Mouse (Mus musculus) urinary bladder, postnatal 25 days (tissue): ENCODE data around the gene Bspry.
"Not testable (repeated sequence)": the region's sequence is repeated elsewhere in the genome, so short reads cannot be mapped to it uniquely, and the experiment has no call there.

Experiments used
- DNase-seq: peaks from one replicate; pipeline ENCODE4 v3.0.0; 2022; ENCODE audit warnings: low spot score

The Bspry gene

DNA sequence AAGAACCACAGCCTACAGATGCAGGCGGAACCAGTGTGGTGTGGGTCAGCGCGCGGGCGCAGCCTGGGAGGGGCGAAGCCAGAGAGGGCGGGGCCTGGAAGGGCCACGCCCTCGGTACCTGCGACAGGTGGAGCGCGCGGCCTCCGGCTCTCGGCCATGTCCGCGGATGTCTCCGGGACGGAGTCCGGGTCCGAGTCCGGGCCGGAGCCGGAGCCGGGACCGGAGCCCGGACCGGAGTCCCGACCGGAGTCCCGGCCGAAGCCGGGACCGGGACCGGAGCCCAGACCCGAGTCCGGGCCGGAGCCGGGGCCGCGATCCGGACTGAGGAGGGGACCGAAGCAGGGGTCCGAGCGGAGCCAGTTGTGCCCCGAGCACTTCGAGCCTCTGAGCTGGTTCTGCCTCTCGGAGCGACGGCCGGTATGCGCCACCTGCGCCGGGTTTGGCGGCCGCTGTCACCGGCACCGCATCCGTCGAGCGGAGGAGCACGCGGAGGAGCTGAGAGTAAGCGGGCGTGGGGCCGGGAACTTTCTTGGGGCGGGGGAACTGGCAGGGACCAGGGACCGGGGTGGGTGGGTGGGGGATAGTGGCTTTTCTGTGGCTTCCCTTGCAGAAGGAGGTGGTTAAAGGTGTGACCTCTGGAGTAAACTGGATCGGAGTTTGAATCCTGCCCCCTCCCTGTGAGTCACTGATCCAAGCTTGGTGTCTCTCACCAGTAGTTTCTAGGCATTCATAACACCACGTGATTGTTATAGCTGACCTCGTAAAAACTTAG is at the start of gene Bspry:
Gene Bspry, plus strand, starts transcription at position 117 of the 772 bp plus-strand sequence.
- peak; percentile 64 for DNase-seq

GRCm38 (mm10) chr4:62430678-62431077 is 49.2 kb upstream of the Bspry start:
- DNase-seq: no peak

DNA sequence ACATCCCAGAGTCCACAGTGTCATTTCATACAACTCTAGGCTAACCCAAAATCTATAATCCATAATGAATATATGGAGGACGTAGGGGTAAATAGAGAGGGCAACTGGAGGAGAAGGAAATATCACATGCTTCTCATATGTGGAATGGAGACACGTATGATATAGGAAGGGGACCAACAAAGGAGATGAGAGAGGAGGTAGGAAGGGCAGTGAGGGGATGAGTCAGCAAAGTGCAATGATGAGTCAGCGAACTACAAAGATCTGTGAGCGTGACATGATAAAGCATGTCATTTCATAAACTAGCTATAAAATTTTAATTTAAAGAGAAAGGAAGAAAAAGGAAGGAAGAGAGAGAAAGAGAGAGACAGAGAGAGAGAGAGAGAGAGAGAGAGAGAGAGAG is 48.3 kb upstream of the Bspry start:
- no peak for DNase-seq

DNA sequence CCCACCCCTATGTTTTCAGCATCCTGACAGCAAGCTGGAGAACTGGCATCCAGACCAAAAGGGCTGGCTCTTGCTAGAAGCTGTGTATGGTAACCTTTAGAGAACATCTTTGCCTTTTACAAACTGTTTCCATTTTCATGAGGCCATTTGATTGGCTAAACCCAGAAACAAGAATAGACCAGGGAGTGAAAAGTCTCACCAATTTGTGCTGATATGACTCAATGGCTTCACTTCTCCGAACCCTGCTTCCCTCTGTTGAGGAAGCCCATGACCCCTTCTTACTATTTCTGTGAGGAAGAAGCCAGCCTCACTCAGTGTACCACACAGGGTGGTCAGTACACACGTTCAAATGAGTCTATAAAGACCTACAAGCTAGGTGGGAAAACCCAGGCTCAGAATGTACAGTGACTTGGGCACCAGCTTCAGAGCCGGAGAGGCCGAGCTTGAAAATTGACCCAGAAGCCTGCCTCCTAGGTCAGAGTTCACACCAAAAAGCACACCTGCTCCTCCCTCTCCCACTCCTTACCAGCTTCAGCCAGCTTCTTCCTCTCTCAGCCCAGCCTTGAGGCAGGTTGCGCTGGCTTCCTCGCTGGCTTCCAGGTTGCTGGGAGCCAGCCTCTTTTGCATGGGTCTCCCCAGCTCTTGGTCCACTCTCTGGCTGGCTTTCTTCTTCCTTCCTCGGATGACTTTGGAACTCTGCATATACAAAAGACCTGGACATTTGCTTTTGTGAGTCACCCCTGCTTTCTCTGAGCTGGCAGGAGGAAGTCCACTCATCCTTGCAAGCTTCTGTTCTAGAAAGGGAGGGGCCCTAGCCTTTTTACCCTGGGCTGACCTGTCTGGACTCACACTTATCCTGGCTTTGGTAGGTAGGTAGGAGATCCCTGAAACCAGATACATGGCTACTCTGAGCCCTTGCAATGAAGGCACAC is 45.6 kb upstream of the Bspry start:
- no peak for DNase-seq

- no peak for DNase-seq
Measured at GRCm38 (mm10) chr4:62435081-62435480, 44.8 kb upstream of the Bspry start, which contains the start of gene Rnf183. Gene Rnf183, minus strand, starts transcription at chr4:62435252.

- no peak for DNase-seq
Measured at GRCm38 (mm10) chr4:62437256-62437778, 42.5 kb upstream of the Bspry start.

GRCm38 (mm10) chr4:62437871-62438270 is 42.0 kb upstream of the Bspry start:
- DNase-seq: no peak

- DNase-seq: no peak
Measured at GRCm38 (mm10) chr4:62439793-62440192, 40.1 kb upstream of the Bspry start.

- DNase-seq: no peak
Measured at GRCm38 (mm10) chr4:62440544-62440943, 39.3 kb upstream of the Bspry start.

GRCm38 (mm10) chr4:62440986-62441385 is 38.9 kb upstream of the Bspry start:
- no peak for DNase-seq

GRCm38 (mm10) chr4:62454995-62455394 is 24.9 kb upstream of the Bspry start:
- peak; percentile 23 for DNase-seq

- no peak for DNase-seq
Measured at GRCm38 (mm10) chr4:62459081-62459480, 20.8 kb upstream of the Bspry start.

- no peak for DNase-seq
Measured at GRCm38 (mm10) chr4:62460348-62460747, 19.5 kb upstream of the Bspry start.

GRCm38 (mm10) chr4:62463124-62463523 is 16.7 kb upstream of the Bspry start:
- DNase-seq: no peak

DNA sequence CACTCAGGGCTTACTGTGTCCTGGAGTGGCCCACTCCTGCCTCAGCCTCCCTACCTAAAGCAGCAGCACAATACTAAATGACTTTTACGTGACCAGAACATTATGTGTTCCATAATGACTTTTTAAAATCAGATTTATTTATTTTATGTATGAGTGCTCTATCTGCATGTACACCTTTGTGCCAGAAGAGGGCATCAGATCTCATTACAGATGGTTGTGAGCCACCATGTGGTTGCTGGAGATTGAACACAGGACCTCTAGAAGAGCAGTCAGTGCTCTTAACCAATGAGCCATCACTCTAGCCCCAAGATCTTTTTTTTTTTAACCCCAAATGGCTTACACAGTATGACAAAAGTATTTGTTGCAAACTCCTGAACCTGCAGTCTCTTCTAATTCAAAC is 11.7 kb upstream of the Bspry start:
- DNase-seq: no peak

GRCm38 (mm10) chr4:62470598-62471051 is 9.2 kb upstream of the Bspry start, which contains the start of gene Wdr31:
Gene Wdr31, minus strand, starts transcription at chr4:62470896.
- peak; percentile 76 for DNase-seq

- DNase-seq: no peak
Measured at GRCm38 (mm10) chr4:62472071-62472470, 7.8 kb upstream of the Bspry start.

GRCm38 (mm10) chr4:62475131-62475530 is 4.7 kb upstream of the Bspry start:
- no peak for DNase-seq

GRCm38 (mm10) chr4:62475793-62476192 is 4.1 kb upstream of the Bspry start:
- DNase-seq: no peak

GRCm38 (mm10) chr4:62477542-62478244 is 2.2 kb upstream of the Bspry start:
- DNase-seq: no peak

DNA sequence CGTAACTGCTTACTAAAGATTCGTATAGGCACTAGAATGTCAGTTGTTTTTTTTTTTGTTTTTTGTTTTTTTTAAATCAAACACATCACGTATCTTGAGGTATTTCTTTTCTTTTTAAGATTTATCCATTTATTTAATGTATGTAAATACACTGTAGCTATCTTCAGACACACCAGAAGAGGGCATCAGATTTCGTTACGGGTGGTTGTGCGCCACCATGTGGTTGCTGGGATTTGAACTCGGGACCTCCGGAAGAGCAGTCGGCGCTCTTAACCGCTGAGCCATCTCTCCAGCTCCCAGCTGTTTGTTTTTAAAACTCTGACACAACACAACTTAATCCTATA is 288 bp upstream of the Bspry start:
- not testable (repeated sequence) for DNase-seq
